Comparison of ENCODE assay signal across 8 mouse cellular contexts in the genomic region with DNA sequence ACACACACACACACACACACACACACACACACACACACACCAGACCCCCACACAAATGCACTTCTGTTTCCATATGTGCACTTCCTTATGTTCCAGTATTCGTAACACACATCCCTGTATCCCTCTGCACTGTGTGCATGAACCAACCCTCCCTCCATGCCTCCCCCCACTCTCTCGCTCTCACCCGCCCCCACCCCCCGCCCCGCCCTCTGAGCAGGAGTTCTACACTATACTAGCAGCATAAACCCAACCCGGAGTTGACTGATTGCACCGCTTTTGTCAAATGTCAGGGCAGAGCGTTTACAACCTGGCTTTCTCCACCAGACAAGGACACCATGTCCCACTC.
A peak's percentile ranks its signal among the peaks of the same experiment; 100 is the strongest.
DNase-seq lines count a peak whose midpoint lies in the region; ATAC-seq lines count a peak whose summit lies in the region.

No protein-coding gene starts in this region.

- peak; percentile 60 for ATAC-seq in heart, embryonic 14.5 days (ENCODE audit: insufficient number of reproducible peaks, insufficient read depth, low FRiP score, low read depth)
- peak; percentile 32 for ATAC-seq in activated CD4-positive, CD25-positive, alpha-beta regulatory T cell, adult 4 months
- ATAC-seq in hindbrain, embryonic 15.5 days (ENCODE audit: low FRiP score, low read depth) = peak; percentile 89

- H3K27me3 ChIP-seq in heart, embryonic 14.5 days (ENCODE audit: control insufficient read depth, insufficient read depth, low read length) = no peaks in the 10 kb centered on the region
- H3K27me3 ChIP-seq in hindbrain, embryonic 15.5 days = no peaks in the 10 kb centered on the region
- no peaks in the 10 kb centered on the region for H3K27me3 ChIP-seq in midbrain, embryonic 10.5 days (ENCODE audit: low read depth, poor library complexity, severe bottlenecking)

- H3K27ac ChIP-seq in heart, embryonic 14.5 days (replicated peaks in 1 of 2; ENCODE audit: control insufficient read depth in 1 of 2, insufficient read depth in 1 of 2, low read depth in 2 of 2, low read length in 2 of 2) = peak overlapping the region; percentile 97 to 99
- H3K27ac ChIP-seq in hindbrain, embryonic 15.5 days (replicated peaks) = peak overlapping the region; percentile 98
- H3K27ac ChIP-seq in midbrain, embryonic 10.5 days (replicated peaks) = peak overlapping the region; percentile 100

- H3K4me1 ChIP-seq in heart, embryonic 14.5 days (ENCODE audit: control insufficient read depth in 2 of 2, insufficient read depth in 2 of 2, low read length in 2 of 2) = peaks cover 23 to 24% of the 10 kb centered on the region in 2 experiments
- peaks cover 38% of the 10 kb centered on the region for H3K4me1 ChIP-seq in hindbrain, embryonic 15.5 days (replicated peaks)
- H3K4me1 ChIP-seq in midbrain, embryonic 10.5 days = peaks cover 55% of the 10 kb centered on the region

- 9% methylated on average over 8 of the region's 8 CpGs for WGBS in heart, embryonic 14.5 days
- 2% methylated on average over 8 of the region's 8 CpGs for WGBS in hindbrain, embryonic 15.5 days
- WGBS in midbrain, embryonic 10.5 days = 5% methylated on average over 8 of the region's 8 CpGs

- peak overlapping the region; percentile 74 for H3K9ac ChIP-seq in heart, embryonic 14.5 days (ENCODE audit: low read length)
- peak overlapping the region; percentile 64; the same call in 1 of the 2 replicates for H3K9ac ChIP-seq in hindbrain, embryonic 15.5 days

- H3K4me3 ChIP-seq in heart, embryonic 14.5 days (ENCODE audit: control insufficient read depth in 1 of 2, insufficient read depth in 1 of 2, low read depth in 1 of 2, low read length in 2 of 2) = peak overlapping the region; percentile 41 to 55
- H3K4me3 ChIP-seq in hindbrain, embryonic 15.5 days = peak overlapping the region; percentile 41
- H3K4me3 ChIP-seq in midbrain, embryonic 10.5 days = peak overlapping the region; percentile 57

- no peak for DNase-seq in heart, adult 18-20 months
- DNase-seq in midbrain, embryonic 10.5 days (ENCODE audit: low spot score) = no peak
- DNase-seq in right cerebral cortex, postnatal 25 days = no peak
- no peak for DNase-seq in gastrocnemius, adult 18-20 months (ENCODE audit: low spot score)
- DNase-seq in lung, postnatal 4 days = no peak

- no peaks in the 10 kb centered on the region for H3K36me3 ChIP-seq in heart, embryonic 14.5 days (ENCODE audit: control insufficient read depth, insufficient read depth, low read length)
- no peaks in the 10 kb centered on the region for H3K36me3 ChIP-seq in hindbrain, embryonic 15.5 days
- no peaks in the 10 kb centered on the region for H3K36me3 ChIP-seq in midbrain, embryonic 10.5 days

- no peaks in the 10 kb centered on the region for H3K9me3 ChIP-seq in heart, embryonic 14.5 days (ENCODE audit: control insufficient read depth, low read length)
- no peaks in the 10 kb centered on the region for H3K9me3 ChIP-seq in hindbrain, embryonic 15.5 days
- H3K9me3 ChIP-seq in midbrain, embryonic 10.5 days (replicated peaks) = no peaks in the 10 kb centered on the region

- H3K4me2 ChIP-seq in heart, embryonic 14.5 days (ENCODE audit: low read length) = peak overlapping the region; percentile 64
- peak overlapping the region; percentile 79 for H3K4me2 ChIP-seq in hindbrain, embryonic 15.5 days

Comparison
In these comparisons a context has a peak if more than half of its experiments do, and no peak if none do; other contexts are left out.
1. ATAC-seq: peak in every context shown above with its lines; median percentile 89 in hindbrain, embryonic 15.5 days; 60 in heart, embryonic 14.5 days; 32 in activated CD4-positive, CD25-positive, alpha-beta regulatory T cell, adult 4 months.